Mouse (Mus musculus): ENCODE measurements at regions not wholly inside any gene's neighbourhood (a gene's known extent, or its start where the extent isn't known, plus 50 kb on each side); places are given as distances from the start of the nearest gene placed in this dataset.
A peak's percentile ranks its signal among the peaks of the same experiment; 100 is the strongest.

- Histone ChIP-seq H3K36me3 (ENCODE audit: control insufficient read depth, insufficient read depth) (no peaks in the 10 kb centered on the region), H3K9me3 (ENCODE audit: control insufficient read depth) (no peaks in the 10 kb centered on the region), H3K27me3 (replicated peaks; ENCODE audit: control insufficient read depth, insufficient read depth, low read length) (no peaks in the 10 kb centered on the region), H3K27ac (ENCODE audit: low read depth, low read length) (no peak overlapping the region), H3K4me1 (replicated peaks; ENCODE audit: control insufficient read depth, insufficient read depth, low read length) (no peaks in the 10 kb centered on the region), H3K4me2 (replicated peaks; ENCODE audit: low read depth) (no peak overlapping the region), H3K9ac (ENCODE audit: low read depth, low read length) (no peak overlapping the region), H3K4me3 (ENCODE audit: low read depth, low read length) (no peak overlapping the region)
- WGBS = 88% methylated on average over 2 of the region's 2 CpGs
- TF ChIP-seq CTCF (IDR thresholded peaks at IDR 0.05; ENCODE audit: low read depth) = no peak
- ATAC-seq = no peak
Observed at GRCm38 (mm10) chr9:50176131-50176530, 168.6 kb downstream of the Rpl10-ps3 start.

GRCm38 (mm10) chr9:50171826-50172464 is 172.8 kb downstream of the Rpl10-ps3 start:
- H3K4me2 ChIP-seq (replicated peaks; ENCODE audit: low read depth) = 0 out of 2 replicates have a peak overlapping the region, but pooled peaks have one; percentile 13
- WGBS = 32% methylated on average over 7 of the region's 7 CpGs

GRCm38 (mm10) chr9:50171164-50171563 is 173.6 kb downstream of the Rpl10-ps3 start:
- no peak for ATAC-seq
- TF ChIP-seq CTCF (IDR thresholded peaks at IDR 0.05; ENCODE audit: low read depth) = no peak
- no peak overlapping the region for H3K4me3 ChIP-seq (ENCODE audit: low read depth, low read length)
- peak overlapping the region; percentile 52 for H3K27ac ChIP-seq (ENCODE audit: low read depth, low read length)
- no peaks in the 10 kb centered on the region for H3K9me3 ChIP-seq (ENCODE audit: control insufficient read depth)
- no peak overlapping the region for H3K9ac ChIP-seq (ENCODE audit: low read depth, low read length)
- no peaks in the 10 kb centered on the region for H3K27me3 ChIP-seq (replicated peaks; ENCODE audit: control insufficient read depth, insufficient read depth, low read length)
- WGBS = 56% methylated on average over 2 of the region's 2 CpGs
- H3K4me2 ChIP-seq (replicated peaks; ENCODE audit: low read depth) = no peak overlapping the region
- H3K36me3 ChIP-seq (ENCODE audit: control insufficient read depth, insufficient read depth) = no peaks in the 10 kb centered on the region
- no peaks in the 10 kb centered on the region for H3K4me1 ChIP-seq (replicated peaks; ENCODE audit: control insufficient read depth, insufficient read depth, low read length)

More at GRCm38 (mm10) chr9:50171826-50172464, 172.8 kb downstream of the Rpl10-ps3 start:
- Histone ChIP-seq H3K4me1 (replicated peaks; ENCODE audit: control insufficient read depth, insufficient read depth, low read length) (no peaks in the 10 kb centered on the region), H3K9ac (ENCODE audit: low read depth, low read length) (no peak overlapping the region), H3K9me3 (ENCODE audit: control insufficient read depth) (no peaks in the 10 kb centered on the region), H3K4me3 (ENCODE audit: low read depth, low read length) (no peak overlapping the region), H3K27ac (ENCODE audit: low read depth, low read length) (peak overlapping the region; percentile 52; the same call in 1 of the 2 replicates), H3K36me3 (ENCODE audit: control insufficient read depth, insufficient read depth) (no peaks in the 10 kb centered on the region), H3K27me3 (replicated peaks; ENCODE audit: control insufficient read depth, insufficient read depth, low read length) (no peaks in the 10 kb centered on the region)
- TF ChIP-seq CTCF (IDR thresholded peaks at IDR 0.05; ENCODE audit: low read depth) = peak; percentile 81
- ATAC-seq = peak; percentile 33; the same call in 1 of the 2 replicates

GRCm38 (mm10) chr9:50170637-50171036 is 174.1 kb downstream of the Rpl10-ps3 start:
- ATAC-seq = no peak
- TF ChIP-seq CTCF (IDR thresholded peaks at IDR 0.05; ENCODE audit: low read depth) = no peak
- Histone ChIP-seq H3K4me2 (replicated peaks; ENCODE audit: low read depth) (no peak overlapping the region), H3K36me3 (ENCODE audit: control insufficient read depth, insufficient read depth) (no peaks in the 10 kb centered on the region), H3K27me3 (replicated peaks; ENCODE audit: control insufficient read depth, insufficient read depth, low read length) (no peaks in the 10 kb centered on the region), H3K4me3 (ENCODE audit: low read depth, low read length) (no peak overlapping the region), H3K4me1 (replicated peaks; ENCODE audit: control insufficient read depth, insufficient read depth, low read length) (no peaks in the 10 kb centered on the region), H3K27ac (ENCODE audit: low read depth, low read length) (no peak overlapping the region), H3K9me3 (ENCODE audit: control insufficient read depth) (no peaks in the 10 kb centered on the region), H3K9ac (ENCODE audit: low read depth, low read length) (no peak overlapping the region)
- WGBS = 81% methylated on average over 5 of the region's 5 CpGs

GRCm38 (mm10) chr9:50154618-50155017 is 190.2 kb downstream of the Rpl10-ps3 start:
- Histone ChIP-seq H3K4me1 (replicated peaks; ENCODE audit: control insufficient read depth, insufficient read depth, low read length) (no peaks in the 10 kb centered on the region), H3K27me3 (replicated peaks; ENCODE audit: control insufficient read depth, insufficient read depth, low read length) (no peaks in the 10 kb centered on the region), H3K4me2 (replicated peaks; ENCODE audit: low read depth) (no peak overlapping the region), H3K27ac (ENCODE audit: low read depth, low read length) (no peak overlapping the region), H3K4me3 (ENCODE audit: low read depth, low read length) (no peak overlapping the region), H3K9ac (ENCODE audit: low read depth, low read length) (no peak overlapping the region), H3K36me3 (ENCODE audit: control insufficient read depth, insufficient read depth) (no peaks in the 10 kb centered on the region), H3K9me3 (ENCODE audit: control insufficient read depth) (no peaks in the 10 kb centered on the region)
- WGBS = 83% methylated on average over 3 of the region's 3 CpGs
- TF ChIP-seq CTCF (IDR thresholded peaks at IDR 0.05; ENCODE audit: low read depth) = no peak
- ATAC-seq = no peak

- Histone ChIP-seq H3K27me3 (replicated peaks; ENCODE audit: control insufficient read depth, insufficient read depth, low read length) (no peaks in the 10 kb centered on the region), H3K4me3 (ENCODE audit: low read depth, low read length) (no peak overlapping the region), H3K4me2 (replicated peaks; ENCODE audit: low read depth) (no peak overlapping the region), H3K36me3 (ENCODE audit: control insufficient read depth, insufficient read depth) (no peaks in the 10 kb centered on the region), H3K27ac (ENCODE audit: low read depth, low read length) (no peak overlapping the region), H3K9ac (ENCODE audit: low read depth, low read length) (no peak overlapping the region), H3K9me3 (ENCODE audit: control insufficient read depth) (no peaks in the 10 kb centered on the region), H3K4me1 (replicated peaks; ENCODE audit: control insufficient read depth, insufficient read depth, low read length) (no peaks in the 10 kb centered on the region)
- no peak for ATAC-seq
- TF ChIP-seq CTCF (IDR thresholded peaks at IDR 0.05; ENCODE audit: low read depth) = no peak
Observed at GRCm38 (mm10) chr9:50150091-50150490, 194.7 kb downstream of the Rpl10-ps3 start.

Data from intestine, postnatal 0 days (tissue).